Mouse (Mus musculus) v-Abl transformed pro-B cells (cell line): Measurements from ENCODE around the gene Polg2.
"Not testable (repeated sequence)": the region's sequence is repeated elsewhere in the genome, so short reads cannot be mapped to it uniquely, and the experiment has no call there.

Experiments
- in situ Hi-C, 2 experiments: fragments of 400-800 bp; cut with MboI; formaldehyde crosslinking; loops; one replicate each; pipeline ENCODE4 v1.15.1; 2025; ENCODE audit not compliant: unreplicated experiment in 2 of 2

Gene Polg2

GRCm38 (mm10) chr11:106793846-106794245 lies 14.5 kb upstream of the Polg2 start:
- in situ Hi-C loops = no loop called here

- in situ Hi-C loops = no loop called here
These were observed 10.3 kb upstream of the Polg2 start for GRCm38 (mm10) chr11:106789649-106790048.

- in situ Hi-C loops = no loop called here
These were observed 9.6 kb upstream of the Polg2 start, which contains the start of the genes Ddx5 and Cep95 for GRCm38 (mm10) chr11:106788775-106789459. Gene Ddx5, minus strand, starts transcription at chr11:106789185. Gene Cep95, plus strand, starts transcription at chr11:106789252.

- in situ Hi-C loops = no loop called here
These were observed 8.9 kb upstream of the Polg2 start for GRCm38 (mm10) chr11:106788026-106788774.

GRCm38 (mm10) chr11:106787131-106788025 lies 8.0 kb upstream of the Polg2 start:
- in situ Hi-C loops = no loop called here

GRCm38 (mm10) chr11:106785043-106785442 lies 5.7 kb upstream of the Polg2 start:
- in situ Hi-C loops = no loop called here

GRCm38 (mm10) chr11:106784476-106784875 lies 5.1 kb upstream of the Polg2 start:
- in situ Hi-C loops = no loop called here

- in situ Hi-C loops = no loop called here
These were observed 3.8 kb upstream of the Polg2 start for GRCm38 (mm10) chr11:106782841-106783764.

GRCm38 (mm10) chr11:106782271-106782670 lies 2.9 kb upstream of the Polg2 start:
- in situ Hi-C loops = not testable (repeated sequence)

DNA sequence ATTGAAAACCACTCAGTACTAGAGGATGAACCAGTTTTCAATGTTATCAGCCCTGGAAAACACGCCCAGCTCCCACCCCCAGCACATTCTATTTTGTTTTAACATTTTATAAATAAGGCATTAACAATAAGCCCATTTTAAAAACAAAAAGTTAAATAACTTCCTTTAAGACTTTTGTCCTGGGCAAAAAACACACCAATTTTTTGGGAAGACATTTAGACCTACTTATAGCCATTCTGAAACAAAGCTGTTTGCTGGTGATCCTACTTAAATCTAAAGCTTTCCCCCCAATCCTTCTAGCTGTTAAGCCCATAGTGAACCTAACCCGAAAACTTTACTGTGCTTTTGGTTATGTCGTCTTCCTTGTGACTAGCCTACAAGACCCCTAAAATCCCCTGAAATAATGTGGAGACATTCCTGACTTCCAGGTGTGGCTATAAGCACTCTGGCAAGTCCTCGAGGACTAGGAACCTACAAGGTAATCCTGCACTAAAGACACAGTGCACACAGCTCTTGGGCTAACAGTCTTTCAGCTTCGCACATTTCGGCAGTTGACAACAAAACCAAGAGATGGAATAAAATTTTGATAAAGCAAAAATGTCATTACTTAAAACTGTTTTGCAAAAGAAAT lies 1.4 kb upstream of the Polg2 start:
- in situ Hi-C loops = no loop called here

DNA sequence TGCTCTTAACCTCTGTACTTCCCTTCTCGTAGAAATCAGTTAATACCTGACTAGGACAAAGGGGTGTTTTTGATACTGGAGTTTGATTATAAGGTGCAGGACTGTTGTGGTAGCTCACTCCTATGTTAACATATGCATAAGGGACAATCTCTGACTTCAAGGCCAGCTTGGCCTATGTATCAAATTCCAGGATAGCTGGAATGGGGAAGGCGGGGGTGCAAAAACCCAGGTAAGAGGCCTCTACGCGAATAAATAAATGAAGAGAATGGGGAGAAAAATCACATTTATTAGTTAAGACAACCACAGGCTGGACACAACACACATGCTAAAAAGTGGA lies 720 bp upstream of the Polg2 start:
- in situ Hi-C loops = no loop called here

DNA sequence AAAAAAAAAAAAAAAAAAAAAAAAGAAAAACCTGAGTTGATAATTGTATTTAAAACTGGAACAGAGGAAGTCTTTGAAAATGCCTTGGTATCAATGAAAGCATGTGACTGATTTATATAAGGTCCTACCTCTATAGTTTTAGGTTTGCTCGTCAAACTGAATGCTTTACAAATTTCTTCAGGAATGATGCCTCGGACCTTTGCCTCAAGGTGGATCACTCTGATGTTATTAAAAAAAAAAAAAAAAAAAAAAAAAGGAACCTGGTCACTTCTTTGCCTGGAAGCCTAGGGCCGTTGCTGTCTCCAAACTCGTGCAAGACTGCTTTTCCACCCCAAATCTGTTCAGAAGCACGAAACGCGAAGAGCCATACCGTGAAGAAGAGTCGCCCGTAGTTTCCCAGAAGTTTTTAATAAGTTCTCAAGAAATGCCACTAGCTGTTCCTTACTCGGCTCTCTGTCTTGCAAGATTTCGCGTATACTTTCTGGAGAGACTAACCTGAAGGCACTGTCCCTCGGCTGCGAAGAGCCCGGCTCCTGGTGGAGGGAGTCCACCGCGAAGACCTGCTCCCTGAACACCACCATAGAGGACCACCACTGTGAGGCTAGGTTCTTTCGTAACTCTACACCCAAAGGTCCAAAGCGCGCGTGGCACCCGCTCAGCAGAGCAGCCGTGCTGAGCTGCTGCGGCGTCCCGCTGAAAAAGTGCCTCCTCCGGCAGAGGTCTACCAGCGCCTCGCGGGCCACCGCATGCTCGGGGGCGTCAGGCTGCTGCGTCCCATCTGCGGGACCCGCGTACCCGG lies 549 bp downstream of the Polg2 start:
- in situ Hi-C loops = loop anchor here in 1 of 2 experiments (5.0 kb wide), 1 partner anchor 36 kb away; no protein-coding TSS in a partner anchor

GRCm38 (mm10) chr11:106778132-106778531 lies 1.2 kb downstream of the Polg2 start:
- in situ Hi-C loops = loop anchor here in 1 of 2 experiments (5.0 kb wide), 1 partner anchor 36 kb away; no protein-coding TSS in a partner anchor

- in situ Hi-C loops = loop anchor here in 1 of 2 experiments (5.0 kb wide), 1 partner anchor 35 kb away; no protein-coding TSS in a partner anchor
These were observed 1.9 kb downstream of the Polg2 start for GRCm38 (mm10) chr11:106777395-106777794.

GRCm38 (mm10) chr11:106776960-106777359 lies 2.4 kb downstream of the Polg2 start:
- in situ Hi-C loops = loop anchor here in 1 of 2 experiments (5.0 kb wide), 1 partner anchor 35 kb away; no protein-coding TSS in a partner anchor

- in situ Hi-C loops = loop anchor here (5.0 to 25.0 kb wide), 2 partner anchors 126 to 261 kb away; no protein-coding TSS in a partner anchor
These were observed 6.3 kb downstream of the Polg2 start for GRCm38 (mm10) chr11:106773061-106773460.

DNA sequence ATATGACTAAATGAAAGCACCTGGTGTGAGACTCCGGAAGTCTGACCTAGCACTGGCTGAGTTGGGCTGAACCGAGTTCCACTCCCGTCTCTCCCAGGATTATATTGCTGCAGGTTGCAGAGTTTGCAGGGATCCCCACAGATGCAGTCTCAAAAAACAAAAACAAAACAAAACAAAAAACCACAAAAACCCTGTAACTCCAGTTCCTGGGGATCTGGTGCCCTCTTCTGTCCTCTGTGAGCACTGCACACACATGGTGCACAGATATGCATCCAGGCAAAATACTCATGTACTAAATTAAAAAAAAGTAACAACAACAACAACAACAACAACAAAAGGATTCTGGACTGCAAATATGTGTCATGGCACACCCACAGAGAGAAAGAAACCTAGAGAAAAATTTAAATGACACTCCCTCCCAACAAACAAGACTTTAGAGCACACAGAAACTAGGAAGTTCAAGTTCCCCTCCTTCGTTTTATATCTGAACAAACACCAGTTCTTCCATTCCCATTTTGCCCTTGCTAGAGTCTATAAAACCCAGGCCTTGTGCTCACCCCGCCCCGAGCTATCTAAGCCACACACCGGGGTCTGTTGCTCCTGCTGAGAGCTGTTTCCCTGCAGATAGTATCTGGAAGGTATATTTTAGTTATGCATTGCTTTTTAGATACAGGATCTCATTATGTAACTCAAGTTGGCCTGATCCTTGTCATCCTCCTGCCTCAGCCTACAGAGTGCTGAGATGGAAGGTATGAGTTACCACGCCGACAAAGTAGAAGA lies 9.0 kb downstream of the Polg2 start:
- in situ Hi-C loops = loop anchor here (5.0 to 25.0 kb wide), 2 partner anchors 123 to 258 kb away; no protein-coding TSS in a partner anchor
